Mouse (Mus musculus): ENCODE data around the gene Frmd4a.

GRCm38 (mm10) chr2:4438739-4439138 is 421.2 kb downstream of the Frmd4a start:
- no peak for TF ChIP-seq EP300 (IDR thresholded peaks at IDR 0.05; ENCODE audit: low read depth)
- no peak for TF ChIP-seq CTCF (IDR thresholded peaks at IDR 0.05; ENCODE audit: low read depth)

All from liver, postnatal 0 days (tissue).